Mouse (Mus musculus): ENCODE results near the gene Adcy3. TPM values are rescaled to one million over a fixed set of nuclear protein-coding genes. Genes with fewer than 3 reads are reported as not detected.

Gene Adcy3
- polyA plus RNA-seq, 1 experiment from 2014 or later = 12.1 TPM

DNA sequence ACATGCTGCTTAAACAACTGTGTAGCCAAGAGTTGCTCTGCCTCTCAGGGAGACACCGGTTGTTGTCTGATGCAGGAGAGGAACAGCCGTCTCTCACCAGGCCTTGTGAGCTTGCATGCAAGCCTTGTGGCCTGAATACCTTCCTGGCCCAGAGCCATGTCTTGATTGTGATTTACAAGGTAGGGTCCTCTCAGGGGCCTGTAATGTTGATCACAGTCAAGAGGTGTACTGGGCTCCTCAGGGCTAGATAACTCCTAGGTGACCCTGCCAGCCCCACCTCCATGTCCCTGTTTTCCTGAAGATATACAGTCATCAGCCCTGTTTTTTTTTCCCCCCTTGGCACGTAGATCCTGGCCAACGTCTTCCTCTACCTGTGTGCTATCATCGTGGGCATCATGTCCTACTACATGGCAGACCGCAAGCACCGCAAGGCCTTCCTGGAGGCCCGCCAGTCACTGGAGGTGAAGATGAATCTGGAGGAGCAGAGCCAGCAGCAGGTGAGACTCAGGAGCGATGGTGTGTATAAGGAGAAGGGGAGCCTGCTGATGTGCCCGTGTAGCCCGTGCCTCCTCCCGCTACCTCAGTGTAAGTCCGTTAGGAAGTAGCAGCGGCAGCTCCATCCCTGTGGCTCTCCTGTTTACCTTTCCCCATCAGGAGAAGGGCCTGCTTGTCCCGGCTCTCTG is 40.3 kb downstream of the Adcy3 start:
- Histone ChIP-seq H3K4me1 (replicated peaks; ENCODE audit: control insufficient read depth, insufficient read depth, low read length) (no peaks in the 10 kb centered on the region), H3K4me3 (replicated peaks; ENCODE audit: low read length) (no peak overlapping the region), H3K4me2 (replicated peaks) (no peak overlapping the region), H3K9ac (no peak overlapping the region), H3K36me3 (replicated peaks; ENCODE audit: control insufficient read depth, insufficient read depth) (no peaks in the 10 kb centered on the region), H3K9me3 (ENCODE audit: control insufficient read depth, low read length) (no peaks in the 10 kb centered on the region), H3K27me3 (ENCODE audit: control insufficient read depth, insufficient read depth, low read length) (no peaks in the 10 kb centered on the region), H3K27ac (no peak overlapping the region)
- DNase-seq (ENCODE audit: low spot score) = no peak
- ATAC-seq (ENCODE audit: low FRiP score) = no peak
- WGBS = 91% methylated on average over 15 of the region's 15 CpGs

DNA sequence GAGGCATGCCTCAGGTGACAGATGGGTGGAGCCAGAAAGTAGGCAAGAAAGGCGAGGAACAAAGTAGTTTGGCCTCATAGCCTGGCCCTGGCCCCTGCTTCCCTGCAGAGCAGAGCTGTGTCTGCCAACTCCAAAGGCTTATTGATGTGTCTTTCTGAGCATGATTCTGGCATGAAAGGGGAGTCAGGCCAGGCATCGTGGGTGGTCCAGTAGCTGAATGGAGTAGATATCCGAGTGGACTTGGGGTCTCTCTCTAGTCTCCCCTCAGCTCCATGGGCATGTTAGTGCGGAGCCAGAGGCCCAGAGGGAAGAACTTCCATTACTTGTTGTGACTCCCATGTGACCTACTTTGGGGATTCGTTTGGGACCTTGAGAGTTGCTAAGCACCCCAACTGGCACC is 45.9 kb downstream of the Adcy3 start:
- Histone ChIP-seq H3K9me3 (ENCODE audit: control insufficient read depth, low read length) (no peaks in the 10 kb centered on the region), H3K27me3 (ENCODE audit: control insufficient read depth, insufficient read depth, low read length) (no peaks in the 10 kb centered on the region), H3K4me3 (replicated peaks; ENCODE audit: low read length) (no peak overlapping the region), H3K9ac (no peak overlapping the region), H3K27ac (no peak overlapping the region), H3K4me2 (replicated peaks) (no peak overlapping the region), H3K4me1 (replicated peaks; ENCODE audit: control insufficient read depth, insufficient read depth, low read length) (no peaks in the 10 kb centered on the region), H3K36me3 (replicated peaks; ENCODE audit: control insufficient read depth, insufficient read depth) (no peaks in the 10 kb centered on the region)
- ATAC-seq (ENCODE audit: low FRiP score) (0 out of 2 replicates have a peak, but pooled peaks have one; percentile 11), DNase-seq (ENCODE audit: low spot score) (no peak)
- whole genome bisulfite sequencing = 34% methylated on average over 5 of the region's 5 CpGs

DNA sequence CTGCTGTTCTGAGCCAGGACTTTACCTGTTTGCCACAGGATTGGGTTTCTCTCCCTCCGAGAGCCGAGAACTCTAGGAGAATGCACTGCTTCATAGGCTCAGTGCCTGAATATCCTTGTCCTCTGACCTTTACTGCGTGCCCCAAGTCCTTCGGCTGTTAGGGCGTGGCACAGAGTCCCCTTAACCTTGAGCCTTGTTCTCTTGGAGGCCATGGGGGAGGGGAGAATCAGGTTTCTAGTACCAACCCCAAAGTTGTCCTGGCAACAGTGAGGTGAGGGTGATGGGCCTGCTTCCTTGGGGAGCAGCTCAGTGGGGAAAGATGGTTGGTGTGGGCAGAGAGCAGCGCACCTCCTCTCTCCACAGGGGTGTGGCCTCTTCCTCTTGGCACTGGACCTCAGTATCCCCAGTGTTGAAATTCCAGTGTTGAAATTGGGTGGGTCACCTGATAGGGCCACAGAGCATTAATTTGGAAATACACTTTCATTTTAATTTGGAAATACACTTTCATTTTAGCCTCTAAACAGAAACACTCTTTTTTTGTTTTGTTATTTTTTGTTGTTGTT is 46.8 kb downstream of the Adcy3 start:
- Histone ChIP-seq H3K4me1 (replicated peaks; ENCODE audit: control insufficient read depth, insufficient read depth, low read length) (no peaks in the 10 kb centered on the region), H3K9ac (no peak overlapping the region), H3K27me3 (ENCODE audit: control insufficient read depth, insufficient read depth, low read length) (no peaks in the 10 kb centered on the region), H3K4me2 (replicated peaks) (no peak overlapping the region), H3K4me3 (replicated peaks; ENCODE audit: low read length) (no peak overlapping the region), H3K36me3 (replicated peaks; ENCODE audit: control insufficient read depth, insufficient read depth) (no peaks in the 10 kb centered on the region), H3K9me3 (ENCODE audit: control insufficient read depth, low read length) (no peaks in the 10 kb centered on the region), H3K27ac (no peak overlapping the region)
- DNase-seq (ENCODE audit: low spot score) (no peak), ATAC-seq (ENCODE audit: low FRiP score) (no peak)
- WGBS = 81% methylated on average over 6 of the region's 6 CpGs

DNA sequence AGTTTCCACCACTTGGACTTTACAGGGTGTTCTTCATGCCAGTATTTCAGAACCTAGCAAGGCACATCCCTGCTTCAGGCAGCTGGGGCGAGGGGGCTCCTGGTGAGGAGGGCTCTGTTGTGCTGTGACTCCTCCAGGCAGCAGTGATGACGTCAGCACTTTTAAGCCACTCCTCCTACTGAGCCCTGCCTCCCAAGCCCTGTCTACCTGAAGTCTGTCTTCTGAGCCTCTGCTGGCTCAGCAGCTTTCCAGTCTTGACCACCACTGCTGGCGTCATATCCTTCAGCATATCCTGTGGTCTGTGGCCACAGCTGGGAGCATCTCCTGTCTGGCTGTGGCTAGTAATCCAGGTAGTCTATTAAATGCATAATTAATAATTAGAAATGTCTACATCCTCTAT is 47.6 kb downstream of the Adcy3 start:
- DNase-seq (ENCODE audit: low spot score) (no peak), ATAC-seq (ENCODE audit: low FRiP score) (no peak)
- Histone ChIP-seq H3K9me3 (ENCODE audit: control insufficient read depth, low read length) (no peaks in the 10 kb centered on the region), H3K27ac (no peak overlapping the region), H3K4me1 (replicated peaks; ENCODE audit: control insufficient read depth, insufficient read depth, low read length) (no peaks in the 10 kb centered on the region), H3K27me3 (ENCODE audit: control insufficient read depth, insufficient read depth, low read length) (no peaks in the 10 kb centered on the region), H3K36me3 (replicated peaks; ENCODE audit: control insufficient read depth, insufficient read depth) (no peaks in the 10 kb centered on the region), H3K4me2 (replicated peaks) (no peak overlapping the region), H3K4me3 (replicated peaks; ENCODE audit: low read length) (no peak overlapping the region), H3K9ac (no peak overlapping the region)
- 58% methylated on average over 3 of the region's 3 CpGs for WGBS

DNA sequence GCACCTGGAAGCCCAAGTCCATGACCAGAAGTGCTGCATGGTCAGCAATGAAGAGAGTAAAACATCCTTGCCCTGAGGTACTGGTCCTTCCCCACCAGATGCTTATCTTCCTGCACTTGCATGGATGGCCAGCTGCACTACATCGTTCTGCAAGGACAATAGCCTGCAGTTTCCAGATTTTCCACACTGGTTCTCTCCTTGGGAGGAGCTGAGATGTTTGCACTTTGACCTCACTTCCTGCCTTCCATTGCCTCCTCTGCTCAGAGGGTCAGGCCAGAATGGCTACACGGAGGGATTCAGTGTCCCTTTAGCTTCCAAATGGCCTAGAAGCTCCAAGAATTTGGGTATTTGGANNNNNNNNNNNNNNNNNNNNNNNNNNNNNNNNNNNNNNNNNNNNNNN is 51.7 kb downstream of the Adcy3 start:
- Histone ChIP-seq H3K9me3 (ENCODE audit: control insufficient read depth, low read length) (no peaks in the 10 kb centered on the region), H3K9ac (no peak overlapping the region), H3K27me3 (ENCODE audit: control insufficient read depth, insufficient read depth, low read length) (no peaks in the 10 kb centered on the region), H3K4me2 (replicated peaks) (no peak overlapping the region), H3K27ac (no peak overlapping the region), H3K36me3 (replicated peaks; ENCODE audit: control insufficient read depth, insufficient read depth) (no peaks in the 10 kb centered on the region), H3K4me1 (replicated peaks; ENCODE audit: control insufficient read depth, insufficient read depth, low read length) (peaks cover 4% of the 10 kb centered on the region), H3K4me3 (replicated peaks; ENCODE audit: low read length) (no peak overlapping the region)
- no peak for ATAC-seq (ENCODE audit: low FRiP score)
- no peak for DNase-seq (ENCODE audit: low spot score)
- WGBS = 78% methylated on average over 2 of the region's 2 CpGs

DNA sequence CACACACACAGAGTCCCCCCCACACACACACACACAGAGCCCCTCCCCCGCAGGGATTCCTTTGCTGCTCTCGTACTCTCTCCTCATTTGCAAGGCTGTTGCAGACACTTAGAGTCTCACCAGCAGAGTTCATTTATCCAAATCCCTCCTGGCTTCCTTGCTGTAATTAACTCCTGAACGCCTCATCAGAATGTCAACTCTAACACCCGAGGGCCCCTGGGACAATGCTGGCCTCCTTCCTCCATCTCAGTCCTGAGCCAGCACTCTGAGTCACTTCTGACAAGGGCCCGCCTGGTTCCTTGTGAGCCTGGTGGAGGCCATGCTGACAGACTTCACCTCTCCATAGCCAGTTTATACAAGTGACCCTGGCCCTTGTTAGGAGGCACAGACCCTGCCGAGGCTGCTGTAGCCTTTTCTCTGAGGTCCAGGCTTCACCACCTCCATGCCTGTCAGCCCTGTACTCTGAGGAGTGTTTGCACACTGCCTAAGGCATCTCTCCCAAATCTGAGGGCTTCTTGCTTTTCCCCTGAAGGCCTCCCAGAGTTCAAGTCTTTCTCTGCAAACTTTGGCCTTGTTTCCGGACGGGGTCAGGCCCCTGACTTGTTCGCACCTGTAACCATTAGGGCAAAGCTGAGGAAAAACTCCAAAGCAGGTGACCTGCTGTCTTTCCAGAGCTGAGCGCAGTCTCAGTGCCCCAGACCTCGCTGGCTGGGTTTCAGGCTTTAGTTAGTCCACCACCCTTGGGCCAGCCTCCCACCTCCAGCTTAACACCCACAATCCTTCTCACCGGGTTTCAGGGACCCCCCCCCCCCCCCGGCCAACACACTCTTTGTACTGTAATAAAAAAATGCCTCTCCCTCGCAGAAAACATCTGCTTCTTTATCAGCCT is 55.5 kb downstream of the Adcy3 start:
- no peak overlapping the region for H3K9ac ChIP-seq
- no peaks in the 10 kb centered on the region for H3K9me3 ChIP-seq (ENCODE audit: control insufficient read depth, low read length)
- ATAC-seq (ENCODE audit: low FRiP score) (peak; percentile 83), DNase-seq (ENCODE audit: low spot score) (peak; percentile 69)
- peak overlapping the region; percentile 32; the same call in 1 of the 2 replicates for H3K27ac ChIP-seq
- WGBS = 33% methylated on average over 14 of the region's 14 CpGs
- no peaks in the 10 kb centered on the region; the same call in 1 of the 2 replicates for H3K36me3 ChIP-seq (replicated peaks; ENCODE audit: control insufficient read depth, insufficient read depth)
- no peaks in the 10 kb centered on the region for H3K27me3 ChIP-seq (ENCODE audit: control insufficient read depth, insufficient read depth, low read length)
- H3K4me2 ChIP-seq (replicated peaks) = no peak overlapping the region
- H3K4me1 ChIP-seq (replicated peaks; ENCODE audit: control insufficient read depth, insufficient read depth, low read length) = peaks cover 4% of the 10 kb centered on the region
- H3K4me3 ChIP-seq (replicated peaks; ENCODE audit: low read length) = no peak overlapping the region

DNA sequence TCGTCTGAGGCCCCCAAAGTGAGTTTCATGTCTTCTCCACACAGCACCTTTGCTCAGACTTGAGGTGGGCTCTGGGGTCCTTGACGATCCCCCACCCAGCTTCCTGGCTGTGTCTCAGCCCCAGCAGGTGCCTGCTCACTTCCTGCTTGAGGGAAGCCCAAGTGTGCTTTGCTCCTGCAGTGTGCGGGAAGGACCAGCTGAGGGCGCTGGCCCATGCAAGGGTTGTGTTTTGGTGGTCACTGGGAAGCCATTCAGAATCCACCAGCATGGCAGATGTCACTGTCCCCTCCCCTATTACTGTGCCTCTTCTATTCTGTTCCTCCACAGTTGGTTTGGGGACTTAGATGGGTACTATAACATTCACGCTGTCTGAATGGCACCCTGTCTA is 56.2 kb downstream of the Adcy3 start:
- no peak overlapping the region for H3K27ac ChIP-seq
- ATAC-seq (ENCODE audit: low FRiP score) = no peak
- H3K27me3 ChIP-seq (ENCODE audit: control insufficient read depth, insufficient read depth, low read length) = no peaks in the 10 kb centered on the region
- DNase-seq (ENCODE audit: low spot score) = no peak
- H3K9me3 ChIP-seq (ENCODE audit: control insufficient read depth, low read length) = no peaks in the 10 kb centered on the region
- H3K4me1 ChIP-seq (replicated peaks; ENCODE audit: control insufficient read depth, insufficient read depth, low read length) = peaks cover 4% of the 10 kb centered on the region
- no peak overlapping the region for H3K9ac ChIP-seq
- H3K4me3 ChIP-seq (replicated peaks; ENCODE audit: low read length) = no peak overlapping the region
- 45% methylated on average over 5 of the region's 5 CpGs for WGBS
- H3K4me2 ChIP-seq (replicated peaks) = no peak overlapping the region
- H3K36me3 ChIP-seq (replicated peaks; ENCODE audit: control insufficient read depth, insufficient read depth) = no peaks in the 10 kb centered on the region; the same call in 1 of the 2 replicates

DNA sequence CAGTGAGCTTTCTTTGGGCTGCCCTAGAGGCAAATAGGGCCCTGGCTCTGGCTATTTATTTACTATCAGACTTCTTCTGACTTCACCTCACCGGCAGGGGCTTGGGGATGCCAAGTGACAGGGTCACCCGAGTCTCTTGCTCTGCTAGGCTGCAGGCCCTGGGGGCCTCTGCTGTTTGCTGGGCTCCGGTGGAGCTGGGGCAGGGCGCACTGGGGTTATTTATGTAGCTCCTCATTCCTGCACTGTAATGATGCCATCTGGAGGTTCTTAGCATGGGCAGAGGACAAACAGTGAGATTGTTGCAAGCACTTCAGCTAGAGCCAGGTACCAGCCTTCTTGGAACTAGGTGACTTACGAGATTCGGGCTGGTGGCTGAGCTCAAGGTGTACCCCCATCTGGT is 59.6 kb downstream of the Adcy3 start:
- H3K9ac ChIP-seq = no peak overlapping the region
- no peaks in the 10 kb centered on the region; the same call in 1 of the 2 replicates for H3K36me3 ChIP-seq (replicated peaks; ENCODE audit: control insufficient read depth, insufficient read depth)
- no peak for DNase-seq (ENCODE audit: low spot score)
- no peak for ATAC-seq (ENCODE audit: low FRiP score)
- H3K4me1 ChIP-seq (replicated peaks; ENCODE audit: control insufficient read depth, insufficient read depth, low read length) = peaks cover 4% of the 10 kb centered on the region
- no peak overlapping the region for H3K4me3 ChIP-seq (replicated peaks; ENCODE audit: low read length)
- H3K27me3 ChIP-seq (ENCODE audit: control insufficient read depth, insufficient read depth, low read length) = no peaks in the 10 kb centered on the region
- 78% methylated on average over 6 of the region's 6 CpGs for WGBS
- H3K9me3 ChIP-seq (ENCODE audit: control insufficient read depth, low read length) = no peaks in the 10 kb centered on the region
- no peak overlapping the region for H3K27ac ChIP-seq
- no peak overlapping the region for H3K4me2 ChIP-seq (replicated peaks)

DNA sequence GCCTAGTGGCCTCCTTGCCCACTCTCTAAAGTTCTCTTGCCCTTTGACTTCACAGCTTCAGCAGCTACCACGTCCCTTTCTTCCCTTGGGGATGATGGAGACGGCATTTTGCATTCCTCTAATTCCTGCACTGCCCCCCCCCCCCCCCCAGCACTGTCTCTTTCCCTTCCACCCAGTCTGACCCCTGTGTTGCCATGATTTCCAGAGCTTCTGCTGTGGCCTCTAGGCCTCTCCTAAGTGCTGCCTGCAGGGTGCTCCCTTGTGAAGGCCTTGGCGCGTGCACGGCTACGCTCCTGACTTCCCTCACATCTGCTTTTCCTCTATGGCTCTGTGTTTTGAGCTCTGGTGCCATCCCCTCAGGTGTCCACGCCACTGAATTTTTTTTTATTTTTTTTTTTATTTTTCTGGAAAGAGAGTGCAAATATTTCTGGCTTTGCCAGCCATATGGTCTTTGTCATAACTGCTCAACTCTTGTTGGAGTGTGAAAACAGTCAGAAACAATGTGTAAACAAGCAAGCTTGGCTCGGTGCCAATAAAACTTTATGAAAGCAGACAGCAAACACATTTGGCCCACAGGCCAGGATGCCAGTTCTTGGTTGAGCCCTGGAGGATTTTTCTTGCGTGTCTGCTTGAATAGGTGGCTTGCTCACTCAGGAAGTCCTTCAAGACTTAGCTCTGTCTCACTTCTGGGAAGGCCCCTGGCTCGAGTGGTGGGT is 60.3 kb downstream of the Adcy3 start:
- 54% methylated on average over 10 of the region's 10 CpGs for WGBS
- no peak overlapping the region for H3K4me2 ChIP-seq (replicated peaks)
- H3K9me3 ChIP-seq (ENCODE audit: control insufficient read depth, low read length) = no peaks in the 10 kb centered on the region
- no peak overlapping the region for H3K9ac ChIP-seq
- peaks cover 4% of the 10 kb centered on the region for H3K4me1 ChIP-seq (replicated peaks; ENCODE audit: control insufficient read depth, insufficient read depth, low read length)
- no peak overlapping the region for H3K4me3 ChIP-seq (replicated peaks; ENCODE audit: low read length)
- peaks cover under 1% of the 10 kb centered on the region; the same call in 1 of the 2 replicates for H3K36me3 ChIP-seq (replicated peaks; ENCODE audit: control insufficient read depth, insufficient read depth)
- H3K27ac ChIP-seq = no peak overlapping the region
- ATAC-seq (ENCODE audit: low FRiP score) = no peak
- no peak for DNase-seq (ENCODE audit: low spot score)
- H3K27me3 ChIP-seq (ENCODE audit: control insufficient read depth, insufficient read depth, low read length) = no peaks in the 10 kb centered on the region

Measured in hindbrain, embryonic 14.5 days (tissue).